Mouse (Mus musculus) stomach, postnatal 0 days (tissue): ENCODE data around the gene Mydgf.

ENCODE experiments used
- CTCF ChIP-seq: IDR thresholded peaks from 2 replicates; pipeline ENCODE4 v1.5.1; 2016; ENCODE audit warnings: antibody characterized with exemption, low read depth, mild to moderate bottlenecking, moderate library complexity
- EP300 ChIP-seq: optimal IDR thresholded peaks from 2 replicates; pipeline ENCODE3; 2016; ENCODE audit warnings: antibody characterized with exemption

GRCm38 (mm10) chr17:56147420-56147819, 36.3 kb downstream of the Mydgf start:
- no peak for TF ChIP-seq CTCF
- no peak for TF ChIP-seq EP300
